ENCODE assay signal across 22 mouse cellular contexts in the genomic region with DNA sequence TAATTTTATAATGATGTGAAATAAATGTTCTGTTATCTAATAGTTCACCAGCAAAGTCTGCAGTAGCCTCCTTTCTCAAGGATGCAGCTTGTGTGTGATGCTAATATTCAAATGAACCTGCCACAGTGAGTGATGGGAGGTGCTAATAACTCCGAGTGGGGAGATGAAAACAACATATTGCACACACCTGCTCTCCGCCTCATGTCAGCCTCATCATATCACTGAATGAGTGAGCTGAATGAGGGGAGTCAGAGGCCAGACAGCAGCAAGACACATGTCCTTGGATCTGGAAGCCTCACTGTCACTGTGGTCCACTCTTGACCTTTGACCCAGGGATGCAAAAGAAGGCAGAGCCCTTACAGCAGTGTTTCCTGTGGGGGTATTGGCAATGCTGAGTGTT.
DNase-seq lines count a peak whose midpoint lies in the region; ATAC-seq lines count a peak whose summit lies in the region.
"Had no signal": no experiment of that assay in that cellular context is flagged by ENCODE, and none has a peak within 500 bp of the region (broad histone marks: within the 10 kb centered on the region; RNA-seq: fewer than 3 reads in every experiment).

No protein-coding gene starts in this region.

- H3K27ac ChIP-seq in forebrain, embryonic 13.5 days, result no peak overlapping the region
- H3K27ac ChIP-seq in forebrain, embryonic 11.5 days (ENCODE audit: low read depth, low read length), result no peak overlapping the region
- H3K27ac ChIP-seq in hindbrain, embryonic 16.5 days (ENCODE audit: low read depth, low read length), result no peak overlapping the region
- no peak overlapping the region for H3K27ac ChIP-seq in hindbrain, embryonic 14.5 days
- no peak overlapping the region for H3K27ac ChIP-seq in forebrain, embryonic 14.5 days (ENCODE audit: low read depth, low read length)
- H3K27ac ChIP-seq in forebrain, embryonic 16.5 days (ENCODE audit: low read length), result no peak overlapping the region; the same call in 1 of the 2 replicates
- H3K27ac ChIP-seq: embryonic facial prominence, embryonic 15.5 days; gastrocnemius, adult 2 months; heart, embryonic 10.5 days; kidney, embryonic 15.5 days had no signal

- no peak overlapping the region for H3K4me3 ChIP-seq in forebrain, embryonic 13.5 days
- H3K4me3 ChIP-seq in forebrain, embryonic 11.5 days (ENCODE audit: low read depth, low read length), result no peak overlapping the region
- H3K4me3 ChIP-seq in hindbrain, embryonic 16.5 days (ENCODE audit: low read length), result no peak overlapping the region
- H3K4me3 ChIP-seq in hindbrain, embryonic 14.5 days (replicated peaks; ENCODE audit: low read length), result no peak overlapping the region
- no peak overlapping the region for H3K4me3 ChIP-seq in forebrain, embryonic 14.5 days (ENCODE audit: low read depth, low read length)
- H3K4me3 ChIP-seq in forebrain, embryonic 16.5 days (replicated peaks; ENCODE audit: low read length), result no peak overlapping the region
- H3K4me3 ChIP-seq: embryonic facial prominence, embryonic 15.5 days; erythroblast, embryonic 14.5 days; gastrocnemius, adult 2 months; heart, embryonic 10.5 days; kidney, embryonic 15.5 days had no signal

- WGBS in forebrain, embryonic 13.5 days, result 47% methylated on average over 2 of the region's 2 CpGs
- WGBS in forebrain, embryonic 11.5 days, result 78% methylated on average over 2 of the region's 2 CpGs
- 49% methylated on average over 2 of the region's 2 CpGs for WGBS in hindbrain, embryonic 16.5 days
- 32% methylated on average over 2 of the region's 2 CpGs for WGBS in hindbrain, embryonic 14.5 days
- WGBS in forebrain, embryonic 14.5 days, result 58% methylated on average over 2 of the region's 2 CpGs
- 39% methylated on average over 2 of the region's 2 CpGs for WGBS in forebrain, embryonic 16.5 days

- ATAC-seq in forebrain, embryonic 13.5 days, result peak; percentile 69; the same call in 1 of the 2 replicates
- ATAC-seq in forebrain, embryonic 11.5 days (replicated peaks; ENCODE audit: low FRiP score), result no peak
- ATAC-seq in hindbrain, embryonic 16.5 days, result 0 out of 2 replicates have a peak, but pooled peaks have one; percentile 37
- ATAC-seq in hindbrain, embryonic 14.5 days (ENCODE audit: low FRiP score), result no peak
- ATAC-seq in forebrain, embryonic 14.5 days, result peak; percentile 69; the same call in 1 of the 2 replicates
- peak; percentile 55 for ATAC-seq in forebrain, embryonic 16.5 days
- ATAC-seq: intestine, embryonic 16.5 days had no signal

- no peak overlapping the region for H3K4me2 ChIP-seq in forebrain, embryonic 13.5 days
- no peak overlapping the region for H3K4me2 ChIP-seq in forebrain, embryonic 11.5 days (ENCODE audit: low read depth, low read length, severe bottlenecking)
- no peak overlapping the region for H3K4me2 ChIP-seq in hindbrain, embryonic 16.5 days (ENCODE audit: low read length)
- no peak overlapping the region for H3K4me2 ChIP-seq in hindbrain, embryonic 14.5 days (replicated peaks)
- no peak overlapping the region for H3K4me2 ChIP-seq in forebrain, embryonic 14.5 days (ENCODE audit: low read length)
- no peak overlapping the region for H3K4me2 ChIP-seq in forebrain, embryonic 16.5 days (ENCODE audit: low read length)
- H3K4me2 ChIP-seq: embryonic facial prominence, embryonic 15.5 days; kidney, embryonic 15.5 days had no signal

- no peaks in the 10 kb centered on the region for H3K9me3 ChIP-seq in forebrain, embryonic 13.5 days (replicated peaks)
- no peaks in the 10 kb centered on the region for H3K9me3 ChIP-seq in forebrain, embryonic 11.5 days (ENCODE audit: control insufficient read depth, low read length)
- no peaks in the 10 kb centered on the region for H3K9me3 ChIP-seq in hindbrain, embryonic 16.5 days (ENCODE audit: control insufficient read depth, low read length)
- H3K9me3 ChIP-seq in hindbrain, embryonic 14.5 days (ENCODE audit: control insufficient read depth, low read length), result no peaks in the 10 kb centered on the region
- no peaks in the 10 kb centered on the region for H3K9me3 ChIP-seq in forebrain, embryonic 14.5 days (replicated peaks; ENCODE audit: control insufficient read depth, low read length)
- no peaks in the 10 kb centered on the region for H3K9me3 ChIP-seq in forebrain, embryonic 16.5 days (ENCODE audit: control insufficient read depth, low read length)
- H3K9me3 ChIP-seq: embryonic facial prominence, embryonic 15.5 days; heart, embryonic 10.5 days; kidney, embryonic 15.5 days had no signal

- H3K4me1 ChIP-seq in forebrain, embryonic 13.5 days, result peaks cover 34% of the 10 kb centered on the region
- no peaks in the 10 kb centered on the region for H3K4me1 ChIP-seq in forebrain, embryonic 11.5 days (replicated peaks; ENCODE audit: control insufficient read depth, insufficient read depth, low read length)
- H3K4me1 ChIP-seq in hindbrain, embryonic 16.5 days (ENCODE audit: control insufficient read depth, insufficient read depth, low read depth, low read length), result peaks cover 7% of the 10 kb centered on the region
- peaks cover 26% of the 10 kb centered on the region for H3K4me1 ChIP-seq in hindbrain, embryonic 14.5 days (replicated peaks; ENCODE audit: control insufficient read depth, insufficient read depth, low read length)
- peaks cover 13% of the 10 kb centered on the region for H3K4me1 ChIP-seq in forebrain, embryonic 14.5 days (ENCODE audit: control insufficient read depth, insufficient read depth, low read length)
- H3K4me1 ChIP-seq in forebrain, embryonic 16.5 days (replicated peaks; ENCODE audit: control insufficient read depth, insufficient read depth, low read length), result peaks cover 22% of the 10 kb centered on the region

- H3K27me3 ChIP-seq in forebrain, embryonic 13.5 days, result no peaks in the 10 kb centered on the region
- H3K27me3 ChIP-seq in forebrain, embryonic 11.5 days (ENCODE audit: control insufficient read depth, insufficient read depth, low read length), result no peaks in the 10 kb centered on the region
- H3K27me3 ChIP-seq in hindbrain, embryonic 16.5 days (replicated peaks; ENCODE audit: control insufficient read depth, insufficient read depth, low read length), result no peaks in the 10 kb centered on the region
- no peaks in the 10 kb centered on the region for H3K27me3 ChIP-seq in hindbrain, embryonic 14.5 days (ENCODE audit: control insufficient read depth, insufficient read depth, low read length)
- no peaks in the 10 kb centered on the region for H3K27me3 ChIP-seq in forebrain, embryonic 14.5 days (replicated peaks; ENCODE audit: control insufficient read depth, insufficient read depth, low read length)
- no peaks in the 10 kb centered on the region for H3K27me3 ChIP-seq in forebrain, embryonic 16.5 days (replicated peaks; ENCODE audit: control insufficient read depth, insufficient read depth, low read length)

- H3K9ac ChIP-seq in forebrain, embryonic 13.5 days, result no peak overlapping the region
- H3K9ac ChIP-seq in forebrain, embryonic 11.5 days (ENCODE audit: low read length), result no peak overlapping the region
- H3K9ac ChIP-seq in hindbrain, embryonic 16.5 days (ENCODE audit: low read depth, low read length), result no peak overlapping the region
- no peak overlapping the region for H3K9ac ChIP-seq in hindbrain, embryonic 14.5 days
- no peak overlapping the region for H3K9ac ChIP-seq in forebrain, embryonic 14.5 days (ENCODE audit: low read length)
- H3K9ac ChIP-seq in forebrain, embryonic 16.5 days (replicated peaks; ENCODE audit: low read depth, low read length), result no peak overlapping the region
- H3K9ac ChIP-seq: embryonic facial prominence, embryonic 15.5 days; kidney, embryonic 15.5 days had no signal

- DNase-seq in forebrain, embryonic 11.5 days (ENCODE audit: low spot score), result no peak
- no peak for DNase-seq in hindbrain, embryonic 14.5 days (ENCODE audit: low spot score)
- peak; percentile 80 for DNase-seq in forebrain, embryonic 14.5 days (ENCODE audit: low spot score)
- DNase-seq in right cerebral cortex, adult 2 months (ENCODE audit: low spot score in 2 of 2), result no peak
- DNase-seq: adrenal gland, adult 8-10 months; adrenal gland, postnatal 36 days; cerebellum, adult 11 months; cerebellum, adult 8-10 months; cerebellum, postnatal 14 days; gastrocnemius, adult 2 months; gastrocnemius, postnatal 25 days; heart, postnatal 10 days; heart, postnatal 4 days; kidney, adult 2 months had no signal

- H3K36me3 ChIP-seq in forebrain, embryonic 13.5 days (ENCODE audit: poor library complexity, severe bottlenecking), result no peaks in the 10 kb centered on the region
- no peaks in the 10 kb centered on the region for H3K36me3 ChIP-seq in forebrain, embryonic 11.5 days (ENCODE audit: control insufficient read depth, insufficient read depth, low read length)
- H3K36me3 ChIP-seq in hindbrain, embryonic 16.5 days (ENCODE audit: control insufficient read depth, insufficient read depth, low read length), result no peaks in the 10 kb centered on the region
- no peaks in the 10 kb centered on the region for H3K36me3 ChIP-seq in hindbrain, embryonic 14.5 days (replicated peaks; ENCODE audit: control insufficient read depth, insufficient read depth)
- H3K36me3 ChIP-seq in forebrain, embryonic 14.5 days (ENCODE audit: control insufficient read depth, insufficient read depth, low read length), result no peaks in the 10 kb centered on the region
- H3K36me3 ChIP-seq in forebrain, embryonic 16.5 days (ENCODE audit: control insufficient read depth, insufficient read depth), result no peaks in the 10 kb centered on the region
- H3K36me3 ChIP-seq: embryonic facial prominence, embryonic 15.5 days; heart, embryonic 10.5 days; kidney, embryonic 15.5 days had no signal

Comparison
In these comparisons a context has a peak if more than half of its experiments do, and no peak if none do; other contexts are left out.
1. ATAC-seq: peak in forebrain, embryonic 13.5 days (single experiment), hindbrain, embryonic 16.5 days (single experiment), forebrain, embryonic 14.5 days (single experiment) and forebrain, embryonic 16.5 days (single experiment); none in forebrain, embryonic 11.5 days (single experiment) and hindbrain, embryonic 14.5 days (single experiment).